Mouse (Mus musculus) gastrocnemius, postnatal 14 days (tissue): Measurements from ENCODE around the gene Cxcl17. TPM values are rescaled to one million over a fixed set of nuclear protein-coding genes. Genes with fewer than 3 reads are reported as not detected.
"Not testable (repeated sequence)": the region's sequence is repeated elsewhere in the genome, so short reads cannot be mapped to it uniquely, and the experiment has no call there.

Source experiments
- DNase-seq: peaks from one replicate; pipeline ENCODE4 v3.0.0; 2021; ENCODE audit warnings: mixed read lengths
- intact Hi-C: fragments of 180-260 bp; cut with DNase I; formaldehyde crosslinking; loops from one replicate; pipeline ENCODE4 v1.15.1; 2025; ENCODE audit warnings: low total_unique reads
- total RNA-seq, 2 experiments: library from RNA; stranded (reverse); gene quantifications; 2 replicates each; pipeline ENCODE4 v1.2.3; 2021

Cxcl17 gene
- total RNA-seq, 2 experiments from 2014 or later, result not detected

GRCm38 (mm10) chr7:25428321-25428720 is 15.6 kb upstream of the Cxcl17 start:
- no peak for DNase-seq
- intact Hi-C loops, result loop anchor here (5.0 kb wide), 1 partner anchor 169 kb away; no protein-coding TSS in a partner anchor

GRCm38 (mm10) chr7:25427144-25427543 is 14.5 kb upstream of the Cxcl17 start:
- no peak for DNase-seq
- intact Hi-C loops, result loop anchor here (5.0 kb wide), 1 partner anchor 170 kb away; no protein-coding TSS in a partner anchor

GRCm38 (mm10) chr7:25426380-25426779 is 13.7 kb upstream of the Cxcl17 start:
- DNase-seq, result not testable (repeated sequence)
- intact Hi-C loops, result loop anchor here (5.0 kb wide), 1 partner anchor 171 kb away; no protein-coding TSS in a partner anchor

GRCm38 (mm10) chr7:25424429-25424828 is 11.7 kb upstream of the Cxcl17 start:
- intact Hi-C loops, result loop anchor here (5.0 kb wide), 1 partner anchor 113 kb away; the partner anchor contains the start of gene Ceacam2
- peak; percentile 75 for DNase-seq

- DNase-seq, result no peak
- intact Hi-C loops, result loop anchor here (2.0 to 5.0 kb wide), 2 partner anchors 60 to 115 kb away; partner anchors contain the start of gene Ceacam2
Observed at GRCm38 (mm10) chr7:25422286-25422841, 9.7 kb upstream of the Cxcl17 start.

GRCm38 (mm10) chr7:25419943-25420342 is 7.3 kb upstream of the Cxcl17 start:
- intact Hi-C loops, result loop anchor here (5.0 kb wide), 1 partner anchor 117 kb away; the partner anchor contains the start of gene Ceacam2
- DNase-seq, result no peak

- intact Hi-C loops, result no loop called here
Observed at GRCm38 (mm10) chr7:25419536-25419935, 6.8 kb upstream of the Cxcl17 start.

GRCm38 (mm10) chr7:25417597-25417996 is 4.9 kb upstream of the Cxcl17 start:
- intact Hi-C loops, result no loop called here

More at GRCm38 (mm10) chr7:25419536-25419935, 6.8 kb upstream of the Cxcl17 start:
- no peak for DNase-seq

GRCm38 (mm10) chr7:25411861-25412260 is 825 bp downstream of the Cxcl17 start:
- intact Hi-C loops, result loop anchor here (5.0 kb wide), 1 partner anchor 45 kb away; the partner anchor contains the start of gene Cnfn
- no peak for DNase-seq

More at GRCm38 (mm10) chr7:25417597-25417996, 4.9 kb upstream of the Cxcl17 start:
- no peak for DNase-seq

GRCm38 (mm10) chr7:25410969-25411615 is 1.6 kb downstream of the Cxcl17 start:
- no peak for DNase-seq
- intact Hi-C loops, result loop anchor here (5.0 kb wide), 1 partner anchor 44 kb away; the partner anchor contains the start of gene Cnfn

- DNase-seq, result no peak
- intact Hi-C loops, result no loop called here
Observed at GRCm38 (mm10) chr7:25409114-25409760, 3.4 kb downstream of the Cxcl17 start.

- no peak for DNase-seq
- intact Hi-C loops, result no loop called here
Observed at GRCm38 (mm10) chr7:25406468-25406867, 6.2 kb downstream of the Cxcl17 start.

- peak; percentile 41 for DNase-seq
- intact Hi-C loops, result no loop called here
Observed at GRCm38 (mm10) chr7:25402671-25403101, 10.0 kb downstream of the Cxcl17 start.

GRCm38 (mm10) chr7:25401986-25402385 is 10.7 kb downstream of the Cxcl17 start:
- intact Hi-C loops, result no loop called here

GRCm38 (mm10) chr7:25401551-25401950 is 11.1 kb downstream of the Cxcl17 start:
- intact Hi-C loops, result no loop called here

More at GRCm38 (mm10) chr7:25401986-25402385, 10.7 kb downstream of the Cxcl17 start:
- DNase-seq, result no peak

GRCm38 (mm10) chr7:25399028-25399427 is 13.7 kb downstream of the Cxcl17 start:
- intact Hi-C loops, DNase-seq: not testable (repeated sequence)

More at GRCm38 (mm10) chr7:25401551-25401950, 11.1 kb downstream of the Cxcl17 start:
- no peak for DNase-seq

GRCm38 (mm10) chr7:25398610-25399009 is 14.1 kb downstream of the Cxcl17 start, which contains the start of gene Lipe:
Lipe (minus strand) TSS chr7:25398710.
- intact Hi-C loops, result no loop called here
- DNase-seq, result no peak

GRCm38 (mm10) chr7:25396621-25397020 is 16.1 kb downstream of the Cxcl17 start:
- no peak for DNase-seq
- intact Hi-C loops, result no loop called here

GRCm38 (mm10) chr7:25395558-25396521 is 16.8 kb downstream of the Cxcl17 start:
- intact Hi-C loops, result no loop called here
- DNase-seq, result peak; percentile 98
